Mouse (Mus musculus): ENCODE data around the gene Gsk3b.

GRCm38 (mm10) chr16:38286541-38286940, 197.7 kb downstream of the Gsk3b start:
- TF ChIP-seq CTCF (conservative IDR thresholded peaks at IDR 0.05; ENCODE audit: low read length) (no peak), POU5F1 (IDR thresholded peaks at IDR 0.05; ENCODE audit: borderline replicate concordance, low read length) (no peak)
